Mouse (Mus musculus): ENCODE data around the gene Pde4a.

- TF ChIP-seq CTCF (IDR thresholded peaks at IDR 0.05; ENCODE audit: low read depth) = no peak
- no peak for TF ChIP-seq EP300 (optimal IDR thresholded peaks at IDR 0.05)
Observed at GRCm38 (mm10) chr9:21145431-21145830, 20.1 kb upstream of the Pde4a start.
